Mouse (Mus musculus) naive thymus-derived CD4-positive, alpha-beta T cell, adult 2 months (primary cell): ENCODE data around the gene Ms4a4a.
"Not testable (repeated sequence)": the region's sequence is repeated elsewhere in the genome, so short reads cannot be mapped to it uniquely, and the experiment has no call there.

Experiments
- DNase-seq: peaks from one replicate; pipeline ENCODE4 v3.0.0-alpha.2; 2011; ENCODE audit warnings: low read depth

Gene Ms4a4a

GRCm38 (mm10) chr19:11375273-11375672, at the start of gene Ms4a4a:
Gene Ms4a4a (plus strand): TSS chr19:11375523.
- no peak for DNase-seq

- peak; percentile 13 for DNase-seq
Measured at GRCm38 (mm10) chr19:11335932-11336331, 39.4 kb upstream of the Ms4a4a start, which contains the start of gene Ms4a7. Gene Ms4a7 (minus strand): TSS chr19:11336146.

DNA sequence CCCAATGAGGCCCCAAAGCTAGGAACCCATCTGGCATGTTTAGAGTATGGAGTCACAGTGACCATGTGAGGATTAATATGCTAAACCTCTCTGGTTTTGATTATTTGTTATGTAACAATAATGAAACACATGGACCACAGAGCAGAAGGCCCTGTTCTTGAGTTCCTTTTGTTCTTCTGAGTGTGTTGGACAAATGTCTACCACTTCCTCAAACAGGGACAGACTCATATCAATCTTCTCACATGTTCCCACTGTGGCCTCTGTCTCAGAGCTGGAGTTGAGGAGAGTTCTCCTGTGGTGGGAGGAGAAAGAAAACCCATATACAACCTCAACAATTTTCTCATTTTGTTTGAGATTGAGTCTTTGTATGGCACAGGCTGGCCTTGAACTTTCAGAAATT, 32.2 kb upstream of the Ms4a4a start:
- DNase-seq, result no peak

DNA sequence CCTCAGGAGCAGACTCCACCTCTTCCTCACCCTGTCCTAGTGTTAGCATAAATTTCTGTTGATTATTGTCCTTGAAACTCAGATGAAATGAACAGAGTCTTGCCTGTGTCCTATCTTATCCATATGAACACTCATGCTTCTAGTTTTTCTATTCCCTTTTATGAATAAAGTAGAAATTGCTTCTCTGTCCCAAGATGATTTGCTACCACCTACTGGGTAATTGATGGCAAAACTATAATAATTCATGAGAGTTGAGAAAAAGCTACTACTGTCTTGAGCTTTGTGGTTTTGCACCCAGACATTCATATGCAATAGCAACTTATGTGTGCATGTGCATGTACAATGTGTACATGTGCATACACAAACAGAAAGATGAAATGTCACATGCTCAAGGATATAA, 31.3 kb upstream of the Ms4a4a start:
- no peak for DNase-seq

DNA sequence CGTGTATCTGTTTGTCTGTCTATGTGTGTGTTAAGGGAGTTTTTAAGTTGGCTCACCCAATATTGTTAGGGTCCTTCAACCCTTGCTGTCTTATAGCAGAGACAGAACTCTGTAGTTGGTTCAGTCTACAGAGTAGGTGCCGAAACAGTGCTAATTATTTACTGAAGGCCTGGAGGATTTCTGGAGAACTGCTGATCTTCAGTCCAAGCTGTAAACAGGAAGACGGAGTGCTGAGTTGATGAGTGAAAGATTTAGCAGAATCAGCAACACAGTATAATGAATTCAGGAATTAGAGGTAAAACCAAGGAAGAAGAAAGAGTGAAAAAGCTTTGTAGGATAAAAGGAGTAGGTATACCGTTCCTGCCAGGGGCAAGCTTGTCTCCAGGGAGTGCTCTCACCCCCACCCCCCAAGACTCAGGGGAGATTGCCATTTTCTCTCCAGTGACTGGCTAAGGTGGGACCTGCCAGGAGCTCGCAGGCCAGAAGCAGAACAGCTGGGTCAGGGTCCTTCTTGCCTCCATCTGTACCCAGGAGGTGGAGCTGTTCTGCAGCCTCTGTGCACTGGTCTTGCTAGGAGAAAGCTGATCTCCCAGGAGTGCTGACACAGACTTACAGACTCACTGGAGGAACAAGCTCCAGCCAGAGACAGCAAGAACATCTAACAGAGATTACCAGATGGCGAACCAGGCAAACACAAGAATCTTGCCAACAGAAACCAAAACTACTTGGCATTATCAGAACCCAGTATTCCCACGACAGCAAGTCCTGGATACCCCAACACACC, 25.4 kb upstream of the Ms4a4a start:
- DNase-seq, result no peak

DNA sequence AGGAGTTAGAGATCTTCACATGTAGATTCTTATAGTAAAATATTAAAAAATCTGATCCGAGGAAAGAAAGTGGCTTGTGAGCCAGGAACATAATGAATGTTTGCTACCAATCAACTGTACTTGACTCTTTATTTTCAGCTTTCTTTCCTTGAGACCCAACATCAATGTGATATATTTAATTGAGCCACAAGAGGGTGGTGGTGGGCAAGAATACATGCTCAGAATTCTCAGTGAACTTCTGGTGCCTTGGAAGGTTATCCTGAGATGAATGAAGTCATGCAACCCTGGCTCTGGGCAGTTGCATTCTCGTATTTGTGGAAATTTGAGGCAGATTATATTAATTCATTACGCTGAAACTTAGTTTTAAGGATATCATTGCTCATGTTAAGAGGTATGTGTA, 23.4 kb upstream of the Ms4a4a start:
- DNase-seq, result peak; percentile 72

- DNase-seq, result peak; percentile 93
Measured at GRCm38 (mm10) chr19:11355730-11356129, 19.6 kb upstream of the Ms4a4a start.

DNA sequence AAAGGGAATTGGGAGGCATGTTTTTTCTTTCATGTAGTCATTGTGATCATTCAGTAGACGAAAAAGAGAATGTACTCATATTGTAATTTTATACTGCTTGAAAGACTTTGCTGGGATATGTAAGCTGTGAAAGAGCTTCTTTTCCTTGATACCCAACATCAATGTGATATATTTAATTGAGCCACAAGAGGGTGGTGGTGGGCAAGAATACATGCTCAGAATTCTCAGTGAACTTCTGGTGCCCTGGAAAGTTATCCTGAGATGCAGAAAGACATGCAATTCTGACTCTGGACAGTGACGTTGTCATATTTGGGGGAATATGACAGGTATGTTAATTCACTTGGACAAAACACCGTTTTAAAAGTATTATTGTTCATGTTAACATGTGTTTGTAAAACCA, 15.2 kb upstream of the Ms4a4a start:
- DNase-seq, result peak; percentile 72

GRCm38 (mm10) chr19:11362002-11362401, 13.3 kb upstream of the Ms4a4a start:
- DNase-seq, result peak; percentile 90

GRCm38 (mm10) chr19:11368310-11368709, 7.0 kb upstream of the Ms4a4a start:
- DNase-seq, result no peak

- DNase-seq, result peak; percentile 75
Measured at GRCm38 (mm10) chr19:11371181-11371580, 4.1 kb upstream of the Ms4a4a start.

DNA sequence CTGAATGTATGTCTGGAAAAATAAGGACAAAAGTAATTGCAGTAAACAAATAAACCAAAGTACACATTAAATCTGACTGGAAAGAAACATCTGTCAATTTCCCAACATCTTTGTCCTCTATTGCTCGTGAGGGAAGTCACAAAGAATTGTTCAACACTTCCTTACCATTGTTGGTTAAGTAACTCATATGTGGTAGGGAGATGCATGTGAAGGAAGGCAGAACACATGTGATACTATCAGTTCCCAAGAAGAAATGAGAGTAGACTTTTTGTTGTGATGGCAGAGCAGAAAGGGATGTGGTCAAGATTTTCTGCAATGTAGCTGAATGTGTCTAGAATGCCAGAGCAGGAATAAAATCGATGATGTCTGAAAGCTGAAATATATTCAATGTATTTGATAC, 1.1 kb downstream of the Ms4a4a start:
- DNase-seq, result peak; percentile 30

GRCm38 (mm10) chr19:11387109-11387508, 11.8 kb downstream of the Ms4a4a start:
- DNase-seq, result peak; percentile 79

DNA sequence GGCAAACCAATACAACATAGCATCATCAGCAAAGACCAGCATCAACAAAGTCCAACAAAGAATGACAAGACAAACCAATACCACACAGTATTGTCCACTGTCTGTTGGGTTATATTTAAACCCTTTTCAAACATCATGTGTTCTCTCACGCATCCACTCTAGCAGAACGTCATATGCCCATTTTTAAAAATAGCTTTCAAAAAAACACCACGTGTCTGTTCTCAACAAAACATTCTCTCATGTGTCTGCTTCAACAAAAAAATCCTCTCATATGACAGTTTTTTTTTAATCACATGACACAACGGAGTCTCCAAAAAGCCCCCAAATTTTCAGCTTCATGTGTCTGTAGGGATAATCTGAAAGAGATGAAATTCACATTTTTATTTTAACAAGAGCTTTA, 12.4 kb downstream of the Ms4a4a start:
- DNase-seq, result peak; percentile 58

DNA sequence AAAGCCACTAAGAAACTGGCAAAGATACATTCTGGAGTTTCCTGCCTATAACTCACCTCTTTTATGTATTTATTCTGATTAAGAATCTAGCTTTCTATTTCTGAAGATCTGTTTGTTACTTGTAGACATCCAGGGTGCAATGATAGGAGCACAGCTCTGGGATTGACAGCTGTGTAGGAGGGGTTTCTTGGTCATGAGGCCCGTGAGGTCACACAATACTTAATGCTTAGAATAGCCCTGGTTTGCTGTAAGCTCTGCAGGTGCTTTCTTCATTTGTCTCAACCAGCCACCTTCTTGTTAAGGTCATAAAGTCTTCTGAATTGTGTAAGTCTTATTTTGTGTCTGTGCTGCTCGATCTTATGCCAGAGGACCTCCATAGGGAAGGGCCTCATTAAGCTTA, 13.6 kb downstream of the Ms4a4a start:
- DNase-seq, result no peak

- DNase-seq, result peak; percentile 59
Measured at GRCm38 (mm10) chr19:11395769-11396168, 20.4 kb downstream of the Ms4a4a start.

DNA sequence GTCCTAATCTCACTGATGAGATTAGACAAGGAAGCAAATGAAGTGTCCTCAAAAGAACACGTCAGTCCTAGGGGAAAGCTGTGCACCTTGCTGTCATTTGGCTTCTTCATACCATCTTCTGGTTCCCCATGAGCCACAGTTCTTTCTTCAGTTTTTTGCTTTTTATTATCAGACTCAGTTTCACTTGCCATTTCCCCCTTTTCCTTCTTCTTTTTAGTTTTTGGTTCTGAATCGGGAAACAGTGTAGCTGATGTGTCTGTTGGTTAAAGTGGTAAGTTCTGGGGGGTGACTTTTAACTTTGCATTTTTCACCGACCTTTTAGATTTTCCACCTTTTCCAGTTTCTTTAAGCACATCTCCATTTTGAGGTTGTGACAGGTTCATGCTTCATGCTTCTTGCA, 29.2 kb downstream of the Ms4a4a start, which contains the start of gene Ms4a4c:
Gene Ms4a4c (plus strand): TSS at position 244 of the 400 bp plus-strand sequence.
- no peak for DNase-seq

DNA sequence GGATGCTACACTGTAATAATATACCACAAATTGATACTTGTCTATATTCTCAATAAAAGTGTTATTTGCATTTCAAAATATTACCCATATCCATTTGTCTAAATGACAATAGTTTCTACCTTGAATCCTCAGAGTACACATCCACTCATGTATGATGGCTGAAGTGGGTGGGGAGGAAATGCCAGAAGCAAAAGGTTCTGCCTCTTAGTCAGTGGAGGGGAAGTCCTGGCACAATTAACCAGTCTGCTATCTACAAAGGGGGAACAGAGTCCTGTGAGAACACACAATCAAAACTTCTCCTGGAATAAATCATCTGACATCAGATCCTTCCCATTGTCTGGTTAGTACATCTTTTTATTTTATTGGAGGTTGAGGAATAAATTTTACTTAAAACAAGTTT, 32.1 kb downstream of the Ms4a4a start:
- DNase-seq, result peak; percentile 56

GRCm38 (mm10) chr19:11408591-11408990, 33.3 kb downstream of the Ms4a4a start:
- peak; percentile 49 for DNase-seq

DNA sequence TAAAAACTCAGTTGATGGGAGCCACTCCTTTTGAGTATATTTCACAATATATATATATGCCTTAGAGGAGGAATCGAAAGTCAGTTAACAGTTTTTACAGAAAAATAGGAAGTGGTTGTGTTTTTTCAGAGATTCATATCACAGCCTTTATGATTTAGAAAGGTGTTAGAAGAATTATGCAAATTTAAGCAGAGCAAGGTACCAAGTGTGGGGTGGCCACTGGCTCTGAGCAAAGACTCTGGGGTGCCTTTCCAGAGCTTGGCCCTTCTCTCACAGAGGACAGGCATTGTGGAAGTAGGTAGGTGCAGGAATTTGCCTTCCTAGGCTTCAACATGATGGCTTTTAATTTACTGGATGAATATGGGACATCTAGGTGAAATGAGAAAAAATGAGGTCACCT, 36.3 kb downstream of the Ms4a4a start:
- DNase-seq, result peak; percentile 59

DNA sequence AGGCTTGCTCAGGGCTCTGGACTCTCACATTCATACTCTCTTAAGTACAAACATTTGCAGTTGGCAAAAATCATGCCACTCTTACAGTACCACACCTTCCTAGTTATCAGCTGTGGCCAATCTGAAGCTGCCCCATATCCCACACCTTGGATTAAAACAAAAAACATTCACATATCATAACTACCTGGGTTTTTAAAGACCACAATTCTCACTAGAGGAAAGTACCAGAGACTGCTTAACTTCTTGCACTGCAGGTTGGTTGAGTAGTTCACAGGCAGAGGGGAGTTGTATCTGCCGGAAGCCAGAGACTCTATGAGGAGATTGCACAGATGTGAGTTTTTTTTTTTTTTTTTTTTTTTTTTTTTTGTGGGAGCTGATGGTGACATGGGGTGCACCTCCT, 38.8 kb downstream of the Ms4a4a start:
- DNase-seq, result peak; percentile 61

DNA sequence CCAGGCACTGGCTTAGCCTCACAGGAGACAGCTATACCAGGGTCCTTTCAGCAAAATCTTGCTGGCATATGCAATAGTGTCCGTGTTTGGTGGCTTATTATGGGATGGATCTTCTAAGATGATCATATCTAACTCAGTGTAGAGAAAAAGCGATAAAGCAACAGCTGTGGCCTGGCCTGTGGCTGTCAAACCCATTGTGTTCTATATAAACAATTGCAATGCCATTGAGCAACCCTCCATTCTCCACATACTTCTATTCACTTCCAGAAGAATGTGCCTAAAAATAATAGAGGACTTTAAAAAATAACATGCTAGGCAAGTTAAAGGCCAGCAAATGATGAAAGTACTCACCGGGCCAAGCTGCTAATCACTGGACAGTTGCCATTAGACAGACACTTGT, 40.3 kb downstream of the Ms4a4a start:
- DNase-seq, result no peak

GRCm38 (mm10) chr19:11418865-11419264, 43.5 kb downstream of the Ms4a4a start:
- peak; percentile 22 for DNase-seq

DNA sequence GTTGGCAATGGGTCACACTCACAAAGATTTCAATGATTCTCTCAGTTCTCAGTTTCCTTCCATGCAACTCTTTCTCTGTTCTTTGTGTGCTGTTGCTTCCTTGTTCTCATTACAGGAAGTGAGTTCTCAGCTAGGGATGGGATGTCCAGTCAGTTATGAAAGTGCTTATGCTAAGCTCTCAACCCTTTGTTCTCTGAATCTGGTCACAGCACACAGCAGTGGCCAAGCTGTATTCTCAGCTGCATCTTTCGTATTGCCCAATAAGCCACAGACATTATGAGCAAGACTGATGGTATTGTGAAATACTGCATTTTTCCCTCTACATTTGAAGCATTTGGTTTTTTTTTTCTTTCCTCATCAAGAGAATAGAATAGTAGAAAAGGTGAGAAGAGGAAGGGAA, 55.9 kb downstream of the Ms4a4a start:
- DNase-seq, result not testable (repeated sequence)
